In the genomic region with DNA sequence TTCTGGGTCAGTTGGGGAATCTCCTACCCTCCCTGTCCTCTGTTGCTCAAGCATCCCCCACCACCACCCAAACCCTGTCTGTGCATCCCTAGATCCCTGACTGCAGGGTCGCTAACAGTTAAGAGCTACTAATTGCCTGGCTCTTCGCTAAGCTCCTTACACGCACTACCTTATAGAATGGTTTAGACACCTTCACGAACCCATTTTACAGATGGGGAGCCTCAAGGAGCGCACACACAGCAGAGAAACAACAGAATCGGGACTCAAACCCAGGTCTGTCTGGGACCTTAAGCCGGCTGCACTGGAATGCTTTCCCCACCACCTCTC, we compare ENCODE assay signal across 8 mouse cellular contexts. TPM values are rescaled to one million over a fixed set of nuclear protein-coding genes. Genes with fewer than 3 reads are reported as not detected.
DNase-seq lines count a peak whose midpoint lies in the region; ATAC-seq and TF ChIP-seq lines count a peak whose summit lies in the region.

No protein-coding gene starts in this region.

- H3K4me1 ChIP-seq in embryonic facial prominence, embryonic 11.5 days (ENCODE audit: control insufficient read depth, insufficient read depth, low read length): no peaks in the 10 kb centered on the region; the same call in 1 of the 2 replicates
- peaks cover 13% of the 10 kb centered on the region for H3K4me1 ChIP-seq in hindbrain, embryonic 16.5 days (ENCODE audit: control insufficient read depth, insufficient read depth, low read depth, low read length)
- H3K4me1 ChIP-seq in midbrain, embryonic 16.5 days (ENCODE audit: control insufficient read depth, insufficient read depth, low read length): peaks cover 10% of the 10 kb centered on the region

- peak overlapping the region; percentile 60 for H3K9ac ChIP-seq in embryonic facial prominence, embryonic 11.5 days (replicated peaks; ENCODE audit: low read length)
- peak overlapping the region; percentile 71 for H3K9ac ChIP-seq in hindbrain, embryonic 16.5 days (ENCODE audit: low read depth, low read length)
- H3K9ac ChIP-seq in midbrain, embryonic 16.5 days (ENCODE audit: low read depth, low read length): peak overlapping the region; percentile 79

- no peaks in the 10 kb centered on the region; the same call in 1 of the 2 replicates for H3K36me3 ChIP-seq in embryonic facial prominence, embryonic 11.5 days (replicated peaks; ENCODE audit: control insufficient read depth, insufficient read depth, low read depth, low read length)
- H3K36me3 ChIP-seq in hindbrain, embryonic 16.5 days (ENCODE audit: control insufficient read depth, insufficient read depth, low read length): no peaks in the 10 kb centered on the region; the same call in 1 of the 2 replicates
- peaks cover 4% of the 10 kb centered on the region; the same call in 1 of the 2 replicates for H3K36me3 ChIP-seq in midbrain, embryonic 16.5 days (ENCODE audit: control insufficient read depth, insufficient read depth, low read length)

- no peak; the same call in 1 of the 2 replicates for ATAC-seq in embryonic facial prominence, embryonic 11.5 days (replicated peaks; ENCODE audit: insufficient number of reproducible peaks, low FRiP score, low TSS enrichment, low read depth)
- peak; percentile 81; the same call in 1 of the 2 replicates for ATAC-seq in hindbrain, embryonic 16.5 days
- ATAC-seq in midbrain, embryonic 16.5 days: no peak
- ATAC-seq in granulocyte monocyte progenitor cell, adult 5-6 weeks (replicated peaks; ENCODE audit: poor library complexity, severe bottlenecking): no peak

- peak overlapping the region; percentile 69 for H3K4me3 ChIP-seq in left cerebral cortex, adult 2 months
- peak overlapping the region; percentile 65 for H3K4me3 ChIP-seq in embryonic facial prominence, embryonic 11.5 days (ENCODE audit: low read depth, low read length)
- H3K4me3 ChIP-seq in hindbrain, embryonic 16.5 days (ENCODE audit: low read length): peak overlapping the region; percentile 69
- peak overlapping the region; percentile 64 for H3K4me3 ChIP-seq in midbrain, embryonic 16.5 days (ENCODE audit: low read depth, low read length)

- no peaks in the 10 kb centered on the region for H3K27me3 ChIP-seq in embryonic facial prominence, embryonic 11.5 days (ENCODE audit: control insufficient read depth, insufficient read depth, low read length)
- H3K27me3 ChIP-seq in hindbrain, embryonic 16.5 days (replicated peaks; ENCODE audit: control insufficient read depth, insufficient read depth, low read length): no peaks in the 10 kb centered on the region
- no peaks in the 10 kb centered on the region for H3K27me3 ChIP-seq in midbrain, embryonic 16.5 days (ENCODE audit: control insufficient read depth, insufficient read depth, low read depth, low read length)

- intact Hi-C loops in left cerebral cortex, adult 2 months (cut with DNase I): loop anchor here (1.0 to 2.0 kb wide), 2 partner anchors 52 to 61 kb away; a partner anchor contains a TSS
- intact Hi-C loops in left cerebral cortex, postnatal 10 days (cut with DNase I): loop anchor here (1.0 kb wide), 1 partner anchor 61 kb away; a partner anchor contains a TSS

- H3K4me2 ChIP-seq in embryonic facial prominence, embryonic 11.5 days (ENCODE audit: low read depth, low read length): peak overlapping the region; percentile 66
- H3K4me2 ChIP-seq in hindbrain, embryonic 16.5 days (ENCODE audit: low read length): peak overlapping the region; percentile 92
- H3K4me2 ChIP-seq in midbrain, embryonic 16.5 days (ENCODE audit: low read length): peak overlapping the region; percentile 80

- peak overlapping the region; percentile 69; the same call in 1 of the 2 replicates for H3K27ac ChIP-seq in left cerebral cortex, adult 2 months
- H3K27ac ChIP-seq in embryonic facial prominence, embryonic 11.5 days (replicated peaks; ENCODE audit: low read depth, low read length): no peak overlapping the region
- no peak overlapping the region for H3K27ac ChIP-seq in hindbrain, embryonic 16.5 days (ENCODE audit: low read depth, low read length)
- peak overlapping the region; percentile 40; the same call in 1 of the 2 replicates for H3K27ac ChIP-seq in midbrain, embryonic 16.5 days (ENCODE audit: low read length)

- no peaks in the 10 kb centered on the region for H3K9me3 ChIP-seq in embryonic facial prominence, embryonic 11.5 days (replicated peaks; ENCODE audit: control insufficient read depth, low read length)
- H3K9me3 ChIP-seq in hindbrain, embryonic 16.5 days (ENCODE audit: control insufficient read depth, low read length): 0 out of 2 replicates have a peak, but pooled peaks cover 3% of the 10 kb centered on the region
- H3K9me3 ChIP-seq in midbrain, embryonic 16.5 days (replicated peaks; ENCODE audit: control insufficient read depth, low read length, poor library complexity, severe bottlenecking): no peaks in the 10 kb centered on the region

- 11% methylated on average over 7 of the region's 7 CpGs for WGBS in embryonic facial prominence, embryonic 11.5 days
- WGBS in hindbrain, embryonic 16.5 days: 8% methylated on average over 7 of the region's 7 CpGs
- WGBS in midbrain, embryonic 16.5 days: 11% methylated on average over 7 of the region's 7 CpGs

- TF ChIP-seq CTCF in left cerebral cortex, adult 2 months (IDR thresholded peaks at IDR 0.05): no peak

- DNase-seq in left cerebral cortex, adult 2 months (ENCODE audit: extremely low spot score in 1 of 2, low spot score in 2 of 2): no peak
- no peak for DNase-seq in left cerebral cortex, postnatal 10 days (ENCODE audit: extremely low spot score in 1 of 2, low spot score in 2 of 2)
- peak; percentile 9 for DNase-seq in embryonic facial prominence, embryonic 11.5 days (ENCODE audit: low spot score)
- no peak for DNase-seq in adrenal gland, adult 8-10 months
- no peak for DNase-seq in adrenal gland, adult 2 months

RNA-seq across cellular contexts. Expression of a gene that starts 0.3 kb away (rescaled TPM):
- total RNA-seq in left cerebral cortex, adult 2 months (2021): 10 to 100 TPM; 40.3 to 44.4 TPM
- total RNA-seq in left cerebral cortex, postnatal 10 days (2021): 10 to 100 TPM; 44.6 to 47.8 TPM
- polyA plus RNA-seq in embryonic facial prominence, embryonic 11.5 days (2014; fragmentation: Nextera tagmentation; extraction: Ambion mirVana): 51.8 and 53.6 TPM in 2 replicates
- polyA plus RNA-seq in hindbrain, embryonic 16.5 days (2015; fragmentation: Nextera tagmentation; extraction: Ambion mirVana): 66.0 and 66.1 TPM in 2 replicates
- polyA plus RNA-seq in midbrain, embryonic 16.5 days (2015; fragmentation: Nextera tagmentation; extraction: Ambion mirVana): 52.2 and 53.2 TPM in 2 replicates
- total RNA-seq in adrenal gland, adult 8-10 months (2022): 10 to 100 TPM; 54.4 to 81.5 (median 68.7) TPM
- total RNA-seq in adrenal gland, adult 2 months (2021): 10 to 100 TPM; 48.3 to 64.3 TPM
- 19.7 and 30.3 TPM in 2 replicates for polyA plus RNA-seq in adrenal gland, adult 2 months (2012; rRNA removed)
- 44.1 and 53.5 TPM in 2 replicates for total RNA-seq in granulocyte monocyte progenitor cell, adult 5-6 weeks (2014; fragmentation: Nextera tagmentation)
- total RNA-seq in granulocyte monocyte progenitor cell, adult 5-6 weeks (2017): 32.0 and 38.8 TPM in 2 replicates

RNA-seq across cellular contexts. Expression of a gene that starts 7.5 kb away (rescaled TPM):
- not detected for total RNA-seq in left cerebral cortex, adult 2 months (2021)
- not detected for total RNA-seq in left cerebral cortex, postnatal 10 days (2021)
- polyA plus RNA-seq in embryonic facial prominence, embryonic 11.5 days (2014; fragmentation: Nextera tagmentation; extraction: Ambion mirVana): not detected in 2 replicates
- not detected in 2 replicates for polyA plus RNA-seq in hindbrain, embryonic 16.5 days (2015; fragmentation: Nextera tagmentation; extraction: Ambion mirVana)
- not detected in 2 replicates for polyA plus RNA-seq in midbrain, embryonic 16.5 days (2015; fragmentation: Nextera tagmentation; extraction: Ambion mirVana)
- not detected for total RNA-seq in adrenal gland, adult 8-10 months (2022)
- total RNA-seq in adrenal gland, adult 2 months (2021): under 1 TPM in 1 of 2 experiments, not detected in 1; 0.61 TPM
- 0.45 TPM in 1 of 2 replicates, not detected in the other for polyA plus RNA-seq in adrenal gland, adult 2 months (2012; rRNA removed)
- total RNA-seq in granulocyte monocyte progenitor cell, adult 5-6 weeks (2014; fragmentation: Nextera tagmentation): not detected in 2 replicates
- not detected in 2 replicates for total RNA-seq in granulocyte monocyte progenitor cell, adult 5-6 weeks (2017)

RNA-seq across cellular contexts. Expression of a gene that starts 53.1 kb away (rescaled TPM):
- 1 to 10 TPM; 9.6 to 10.0 TPM for total RNA-seq in left cerebral cortex, adult 2 months (2021)
- 10 to 100 TPM; 18.3 to 20.2 TPM for total RNA-seq in left cerebral cortex, postnatal 10 days (2021)
- 56.0 and 61.7 TPM in 2 replicates for polyA plus RNA-seq in embryonic facial prominence, embryonic 11.5 days (2014; fragmentation: Nextera tagmentation; extraction: Ambion mirVana)
- 18.2 and 21.1 TPM in 2 replicates for polyA plus RNA-seq in hindbrain, embryonic 16.5 days (2015; fragmentation: Nextera tagmentation; extraction: Ambion mirVana)
- 19.3 and 19.8 TPM in 2 replicates for polyA plus RNA-seq in midbrain, embryonic 16.5 days (2015; fragmentation: Nextera tagmentation; extraction: Ambion mirVana)
- 10 to 100 TPM in 3 of 4 experiments, 1 to 10 TPM in 1; 8.9 to 15.1 (median 11.9) TPM for total RNA-seq in adrenal gland, adult 8-10 months (2022)
- 10 to 100 TPM; 10.7 to 11.3 TPM for total RNA-seq in adrenal gland, adult 2 months (2021)
- 15.9 and 17.0 TPM in 2 replicates for polyA plus RNA-seq in adrenal gland, adult 2 months (2012; rRNA removed)
- total RNA-seq in granulocyte monocyte progenitor cell, adult 5-6 weeks (2014; fragmentation: Nextera tagmentation): 43.5 and 56.0 TPM in 2 replicates
- total RNA-seq in granulocyte monocyte progenitor cell, adult 5-6 weeks (2017): 96.2 and 181 TPM in 2 replicates

Comparison
In these comparisons a context has a peak if more than half of its experiments do, and no peak if none do; other contexts are left out.
1. H3K27ac ChIP-seq: peak in left cerebral cortex, adult 2 months (single experiment) and midbrain, embryonic 16.5 days (single experiment); none in embryonic facial prominence, embryonic 11.5 days (single experiment) and hindbrain, embryonic 16.5 days (single experiment).
2. Peak in every context shown above with its lines, with median percentiles within 50 percentile points of each other: H3K4me3 ChIP-seq, H3K4me2 ChIP-seq and H3K9ac ChIP-seq.